Mouse (Mus musculus) heart, embryonic 14.5 days (tissue): ENCODE data around the gene Gm10644. TPM values are rescaled to one million over a fixed set of nuclear protein-coding genes. Genes with fewer than 3 reads are reported as not detected.
A peak's percentile ranks its signal among the peaks of the same experiment; 100 is the strongest.

Experiments
- ATAC-seq: fragments of 200-750 bp; cut with Nextera tagmentation; 2 replicates; pipeline ENCODE4 v1.8.0; 2017; ENCODE audit warnings: low read depth, moderate TSS enrichment; ENCODE audit not compliant: insufficient number of reproducible peaks, insufficient read depth, low FRiP score
- H3K27ac ChIP-seq, 2 experiments: fragments of 200-500 bp in 1 of 2; fragments of 300-500 bp in 1 of 2; sonication (generic) in 1 of 2; replicated peaks in 1 of 2; 2 replicates each; pipeline ENCODE4 v1.5.1; 2012 to 2014; ENCODE audit warnings: low read depth in 2 of 2, low read length in 2 of 2, control low read depth in 1 of 2, mild to moderate bottlenecking in 1 of 2, mixed read lengths in 1 of 2; ENCODE audit not compliant: control insufficient read depth in 1 of 2, insufficient read depth in 1 of 2
- H3K27me3 ChIP-seq: fragments of 300-500 bp; sonication (generic); 2 replicates; pipeline ENCODE4 v1.6.1; 2014; ENCODE audit warnings: mild to moderate bottlenecking, low read length, control low read depth; ENCODE audit not compliant: control insufficient read depth, insufficient read depth
- H3K36me3 ChIP-seq: fragments of 300-500 bp; sonication (generic); 2 replicates; pipeline ENCODE4 v1.6.1; 2014; ENCODE audit warnings: mild to moderate bottlenecking, control low read depth, low read length, mixed read lengths; ENCODE audit not compliant: control insufficient read depth, insufficient read depth
- H3K4me1 ChIP-seq, 2 experiments: fragments of 200-500 bp in 1 of 2; fragments of 300-500 bp in 1 of 2; sonication (generic) in 1 of 2; 2 replicates each; pipeline ENCODE4 v1.6.1; 2012 to 2014; ENCODE audit warnings: low read length in 2 of 2, control low read depth in 1 of 2, mixed read lengths in 1 of 2; ENCODE audit not compliant: control insufficient read depth in 2 of 2, insufficient read depth in 2 of 2
- H3K4me2 ChIP-seq: fragments of 300-500 bp; sonication (generic); 2 replicates; pipeline ENCODE4 v1.6.1; 2014; ENCODE audit warnings: mild to moderate bottlenecking, low read length
- H3K4me3 ChIP-seq, 2 experiments: fragments of 200-500 bp in 1 of 2; fragments of 300-500 bp in 1 of 2; sonication (generic) in 1 of 2; 2 replicates each; pipeline ENCODE4 v1.5.1; 2012 to 2014; ENCODE audit warnings: low read length in 2 of 2, mild to moderate bottlenecking in 2 of 2, control low read depth in 1 of 2, low read depth in 1 of 2, moderate library complexity in 1 of 2; ENCODE audit not compliant: control insufficient read depth in 1 of 2, insufficient read depth in 1 of 2
- H3K9ac ChIP-seq: fragments of 300-500 bp; sonication (generic); 2 replicates; pipeline ENCODE4 v1.6.1; 2014; ENCODE audit warnings: mild to moderate bottlenecking, low read length
- H3K9me3 ChIP-seq: fragments of 300-500 bp; sonication (generic); 2 replicates; pipeline ENCODE4 v1.6.1; 2016; ENCODE audit warnings: low read length, control low read depth; ENCODE audit not compliant: control insufficient read depth
- WGBS: fragments of 180-500 bp; shearing (Covaris S2); extraction: QIAGEN DNeasy Blood & Tissue Kit; methylation state at CpG from one replicate; pipeline ENCODE4 v1.1.7; 2014; 5-methylcytosine and 5-hydroxymethylcytosine counted together
- polyA plus RNA-seq: library from polyadenylated mRNA; unstranded; fragments of >200 nt; fragmentation: Nextera tagmentation; extraction: Ambion mirVana; gene quantifications from 2 replicates; pipeline ENCODE4 v1.2.1, GENCODE M21; 2014

Gm10644 gene
- polyA plus RNA-seq, 1 experiment from 2014 or later = 0.66 TPM

DNA sequence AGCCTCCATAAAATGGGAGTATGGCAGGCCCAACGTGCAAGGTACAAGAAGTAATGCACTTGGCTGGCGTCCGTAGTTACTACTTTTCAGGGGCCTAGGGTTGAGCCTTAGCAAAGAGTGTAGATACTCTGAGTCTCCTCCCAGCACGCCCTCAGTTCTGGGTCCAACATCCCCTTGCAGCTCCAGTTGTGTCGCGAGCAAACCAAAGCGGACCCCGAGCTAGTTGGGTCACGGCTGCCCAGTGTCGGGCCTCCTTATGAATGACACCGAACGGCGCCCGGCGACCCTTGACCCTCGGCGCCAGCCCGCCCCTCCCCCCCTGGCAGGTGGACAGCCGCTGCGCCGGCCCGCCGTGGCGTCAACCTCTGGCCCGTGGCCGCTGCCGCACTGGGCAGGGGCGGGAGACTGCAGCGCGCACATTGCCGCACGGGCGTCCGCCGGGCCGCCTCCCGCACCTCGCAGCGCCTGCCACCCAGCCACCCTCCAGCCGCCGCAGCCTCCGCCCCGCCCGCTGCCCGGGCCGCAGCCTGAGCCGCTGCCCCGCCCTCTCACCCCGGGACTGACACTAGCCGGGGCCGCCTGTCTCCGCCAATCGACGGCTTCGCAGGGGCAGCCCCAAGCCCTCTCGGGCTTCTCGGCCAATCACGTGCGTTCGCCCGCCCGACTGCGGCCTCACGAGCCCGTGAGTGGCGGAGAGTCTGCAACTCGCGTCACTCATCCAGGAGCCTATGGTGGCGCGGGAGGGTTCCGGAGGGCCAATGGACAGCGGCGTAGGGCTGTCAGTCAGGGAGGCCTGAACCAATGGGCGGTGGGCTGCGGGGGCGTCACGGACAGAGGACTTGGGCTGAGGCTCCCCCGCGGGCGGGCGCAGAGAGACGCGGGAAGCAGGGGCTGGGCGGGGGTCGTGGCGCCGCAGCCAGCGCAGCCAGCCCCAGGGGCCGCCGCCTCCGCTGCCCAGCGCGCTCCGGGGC, 17.4 kb upstream of the Gm10644 start, which contains the start of gene Prkaca:
TSS of gene Prkaca (plus strand) at position 844 of the 971 bp plus-strand sequence.
- peak; percentile 99 for ATAC-seq
- Histone ChIP-seq H3K4me3 (peak within 1 kb of the TSS; percentile 84 to 96), H3K4me2 (peak within 1 kb of the TSS; percentile 86), H3K4me1 (peaks cover 18 to 40% of the 10 kb centered on the region in 2 experiments), H3K27ac (peak within 1 kb of the TSS; percentile 49 to 82), H3K9me3 (no peaks in the 10 kb centered on the region), H3K9ac (peak within 1 kb of the TSS; percentile 96), H3K36me3 (peaks cover 25% of the 10 kb centered on the region), H3K27me3 (no peaks in the 10 kb centered on the region)
- under 1% methylated on average over 84 of the region's 94 CpGs for WGBS

GRCm38 (mm10) chr8:83971661-83972060, 16.7 kb upstream of the Gm10644 start:
- peak overlapping the region; percentile 84 to 96 for H3K4me3 ChIP-seq
- H3K4me1 ChIP-seq = peaks cover 10 to 32% of the 10 kb centered on the region in 2 experiments
- H3K27ac ChIP-seq = peak overlapping the region; percentile 47 to 77; a peak in 2 of 4 replicates
- H3K36me3 ChIP-seq = peaks cover 32% of the 10 kb centered on the region
- H3K9ac ChIP-seq = peak overlapping the region; percentile 87
- peak overlapping the region; percentile 86 for H3K4me2 ChIP-seq
- no peaks in the 10 kb centered on the region for H3K27me3 ChIP-seq
- no peak for ATAC-seq
- no peaks in the 10 kb centered on the region for H3K9me3 ChIP-seq
- 75% methylated on average over 6 of the region's 6 CpGs for WGBS

DNA sequence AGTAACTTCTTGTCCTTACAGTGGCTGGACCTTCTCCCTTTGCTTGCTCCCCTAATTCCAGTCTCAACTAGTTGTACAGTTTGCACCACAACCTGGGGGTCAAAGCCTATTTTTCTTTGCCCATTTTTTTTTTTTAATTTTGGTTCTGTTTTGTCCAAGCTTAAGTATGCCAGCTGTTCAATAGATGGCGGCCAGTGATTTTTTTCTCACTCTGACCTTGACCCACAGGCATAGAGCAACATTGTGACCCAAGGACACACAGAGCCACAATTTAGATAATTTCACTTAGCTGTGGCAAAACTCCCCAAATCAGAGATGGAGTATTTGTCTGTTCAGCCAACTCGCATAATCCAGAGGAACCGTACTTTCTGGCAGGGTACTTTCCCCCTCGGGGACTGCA, 16.1 kb upstream of the Gm10644 start:
- Histone ChIP-seq H3K4me1 (peaks cover 10 to 26% of the 10 kb centered on the region in 2 experiments), H3K4me3 (no peak overlapping the region), H3K9ac (no peak overlapping the region), H3K9me3 (no peaks in the 10 kb centered on the region), H3K27me3 (no peaks in the 10 kb centered on the region), H3K27ac (no peak overlapping the region), H3K4me2 (no peak overlapping the region), H3K36me3 (peaks cover 35% of the 10 kb centered on the region)
- 87% methylated on average over 4 of the region's 4 CpGs for WGBS
- no peak for ATAC-seq

GRCm38 (mm10) chr8:83967701-83968100, 12.7 kb upstream of the Gm10644 start:
- H3K36me3 ChIP-seq = peaks cover 45% of the 10 kb centered on the region
- ATAC-seq = no peak
- no peak overlapping the region for H3K4me3 ChIP-seq
- peaks cover 9 to 24% of the 10 kb centered on the region in 2 experiments for H3K4me1 ChIP-seq
- H3K27me3 ChIP-seq = no peaks in the 10 kb centered on the region
- no peak overlapping the region for H3K4me2 ChIP-seq
- no peak overlapping the region for H3K9ac ChIP-seq
- H3K27ac ChIP-seq = no peak overlapping the region
- no peaks in the 10 kb centered on the region for H3K9me3 ChIP-seq
- WGBS = 93% methylated on average over 7 of the region's 7 CpGs

GRCm38 (mm10) chr8:83964015-83964765, 9.2 kb upstream of the Gm10644 start:
- Histone ChIP-seq H3K9ac (no peak overlapping the region; the same call in 1 of the 2 replicates), H3K4me1 (peaks cover 5 to 17% of the 10 kb centered on the region in 2 experiments), H3K4me2 (no peak overlapping the region), H3K27ac (peak overlapping the region; percentile 8 to 59; a peak in 3 of 4 replicates), H3K9me3 (no peaks in the 10 kb centered on the region), H3K27me3 (no peaks in the 10 kb centered on the region), H3K4me3 (no peak overlapping the region), H3K36me3 (peaks cover 38% of the 10 kb centered on the region)
- ATAC-seq = no peak
- WGBS = 67% methylated on average over 5 of the region's 5 CpGs

DNA sequence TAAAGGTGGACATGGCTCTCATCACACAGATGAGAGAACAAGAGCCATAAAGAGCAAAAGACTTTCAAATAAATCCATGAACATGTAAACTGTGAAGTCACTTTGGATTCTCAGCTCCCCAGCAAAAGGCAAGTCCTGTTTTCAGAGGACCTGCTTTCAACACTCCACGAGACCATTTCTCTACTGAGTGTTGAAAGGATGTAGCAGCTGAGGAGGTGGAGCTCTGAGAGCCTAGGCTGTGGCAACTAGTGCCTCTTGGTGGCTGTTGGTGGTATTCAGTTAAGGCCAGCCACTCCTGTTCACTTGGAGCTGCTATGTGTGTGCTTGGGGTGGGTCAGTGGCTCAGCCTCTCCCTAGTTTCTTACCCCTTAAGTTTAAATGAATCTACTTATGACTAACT, 1.8 kb upstream of the Gm10644 start:
- H3K4me2 ChIP-seq = peak overlapping the region; percentile 90
- peak overlapping the region; percentile 77; the same call in 1 of the 2 replicates for H3K9ac ChIP-seq
- H3K27ac ChIP-seq = no peak overlapping the region
- H3K36me3 ChIP-seq = no peaks in the 10 kb centered on the region
- peak overlapping the region; percentile 66 to 80; a peak in 2 of 4 replicates for H3K4me3 ChIP-seq
- H3K4me1 ChIP-seq = peaks cover 9 to 15% of the 10 kb centered on the region in 2 experiments
- WGBS = 21% methylated on average over 1 of the region's 1 CpGs
- H3K9me3 ChIP-seq = no peaks in the 10 kb centered on the region
- no peak for ATAC-seq
- H3K27me3 ChIP-seq = no peaks in the 10 kb centered on the region

DNA sequence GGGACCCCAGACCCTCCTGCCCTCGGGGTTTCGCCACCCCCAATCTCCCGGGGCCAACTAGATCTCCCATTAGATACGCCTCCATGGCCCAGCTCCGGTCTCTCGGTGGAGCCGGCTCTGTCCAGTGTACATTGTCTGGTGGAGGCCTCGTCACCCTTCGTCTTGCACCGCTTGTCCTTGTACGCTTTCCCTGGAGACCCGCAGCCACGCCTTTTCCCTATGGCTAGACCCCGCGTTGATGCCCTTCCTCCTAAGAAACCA, 883 bp upstream of the Gm10644 start:
- peak overlapping the region; percentile 66 to 80 for H3K4me3 ChIP-seq
- 1% methylated on average over 15 of the region's 15 CpGs for WGBS
- peak overlapping the region; percentile 77 for H3K9ac ChIP-seq
- H3K27ac ChIP-seq = no peak overlapping the region
- H3K27me3 ChIP-seq = no peaks in the 10 kb centered on the region
- no peak for ATAC-seq
- H3K4me2 ChIP-seq = peak overlapping the region; percentile 90
- H3K36me3 ChIP-seq = no peaks in the 10 kb centered on the region
- no peaks in the 10 kb centered on the region for H3K9me3 ChIP-seq
- H3K4me1 ChIP-seq = peaks cover 9 to 15% of the 10 kb centered on the region in 2 experiments
